Mouse (Mus musculus): ENCODE measurements around the gene Btbd35f9. TPM values are rescaled to one million over a fixed set of nuclear protein-coding genes. Genes with fewer than 3 reads are reported as not detected.
"Not testable (repeated sequence)": the region's sequence is repeated elsewhere in the genome, so short reads cannot be mapped to it uniquely, and the experiment has no call there.

The Btbd35f9 gene
- polyA plus RNA-seq (2016; fragmentation: Nextera tagmentation; extraction: Ambion mirVana) = not detected in 2 replicates

- no CpG with 5 or more reads among the region's 5 CpGs for WGBS
- H3K4me2 ChIP-seq (replicated peaks); H3K9me3 ChIP-seq; H3K9ac ChIP-seq; H3K27me3 ChIP-seq (replicated peaks); H3K4me1 ChIP-seq; ATAC-seq (ENCODE audit: low FRiP score, low read depth); H3K36me3 ChIP-seq; H3K27ac ChIP-seq; H3K4me3 ChIP-seq: not testable (repeated sequence)
These were observed at the start of gene Btbd35f9 for GRCm38 (mm10) chrX:34161399-34161798. Btbd35f9 (minus strand) TSS chrX:34161499.

Other genes with a start within 250 kb of the Btbd35f9 start
- gene Btbd35f6, start 205.0 kb downstream of the Btbd35f9 start, polyA plus RNA-seq (2016; fragmentation: Nextera tagmentation; extraction: Ambion mirVana) = not detected in 2 replicates
- gene Gm21870, start 174.7 kb downstream of the Btbd35f9 start, polyA plus RNA-seq (2016; fragmentation: Nextera tagmentation; extraction: Ambion mirVana) = not detected in 2 replicates
- not detected in 2 replicates for gene Spin2g, start 77.2 kb upstream of the Btbd35f9 start, polyA plus RNA-seq (2016; fragmentation: Nextera tagmentation; extraction: Ambion mirVana)